Mouse (Mus musculus) T-helper 2 cell (primary cell): ENCODE data around the gene Serpinc1.
"Not testable (repeated sequence)": the region's sequence is repeated elsewhere in the genome, so short reads cannot be mapped to it uniquely, and the experiment has no call there.

Experiments
- in situ Hi-C: fragments of 300-600 bp; cut with MboI, MseI; formaldehyde crosslinking; loops from one replicate; pipeline ENCODE4 v1.15.1; 2025; ENCODE audit warnings: high pct_unique_total_duplicates

Gene Serpinc1

GRCm38 (mm10) chr1:160978071-160978735, at the start of gene Serpinc1:
Gene Serpinc1, plus strand, starts transcription at chr1:160978585.
- in situ Hi-C loops: no loop called here

- in situ Hi-C loops: loop anchor here (5.0 kb wide), 1 partner anchor 519 kb away; no protein-coding TSS in a partner anchor
Measured at GRCm38 (mm10) chr1:160931320-160931719, 47.1 kb upstream of the Serpinc1 start.

GRCm38 (mm10) chr1:160933896-160934482, 44.4 kb upstream of the Serpinc1 start:
- in situ Hi-C loops: loop anchor here (5.0 kb wide), 1 partner anchor 522 kb away; no protein-coding TSS in a partner anchor

GRCm38 (mm10) chr1:160935551-160935950, 42.8 kb upstream of the Serpinc1 start:
- in situ Hi-C loops: no loop called here

GRCm38 (mm10) chr1:160963199-160963598, 15.2 kb upstream of the Serpinc1 start:
- in situ Hi-C loops: no loop called here

- in situ Hi-C loops: no loop called here
Measured at GRCm38 (mm10) chr1:160967268-160967667, 11.1 kb upstream of the Serpinc1 start.

- in situ Hi-C loops: no loop called here
Measured at GRCm38 (mm10) chr1:160968643-160969042, 9.7 kb upstream of the Serpinc1 start.

- in situ Hi-C loops: no loop called here
Measured at GRCm38 (mm10) chr1:160980021-160980420, 1.6 kb downstream of the Serpinc1 start.

- in situ Hi-C loops: no loop called here
Measured at GRCm38 (mm10) chr1:160980537-160981234, 2.3 kb downstream of the Serpinc1 start.

GRCm38 (mm10) chr1:160981337-160981736, 3.0 kb downstream of the Serpinc1 start:
- in situ Hi-C loops: no loop called here

- in situ Hi-C loops: no loop called here
Measured at GRCm38 (mm10) chr1:160982887-160983286, 4.5 kb downstream of the Serpinc1 start.

GRCm38 (mm10) chr1:160984731-160985130, 6.3 kb downstream of the Serpinc1 start:
- in situ Hi-C loops: not testable (repeated sequence)

GRCm38 (mm10) chr1:160985477-160985876, 7.1 kb downstream of the Serpinc1 start:
- in situ Hi-C loops: no loop called here

- in situ Hi-C loops: no loop called here
Measured at GRCm38 (mm10) chr1:160986881-160987635, 8.7 kb downstream of the Serpinc1 start.

GRCm38 (mm10) chr1:160989395-160989794, 11.0 kb downstream of the Serpinc1 start:
- in situ Hi-C loops: no loop called here

GRCm38 (mm10) chr1:160993851-160994250, 15.5 kb downstream of the Serpinc1 start:
- in situ Hi-C loops: no loop called here

GRCm38 (mm10) chr1:161004942-161005341, 26.6 kb downstream of the Serpinc1 start:
- in situ Hi-C loops: no loop called here

- in situ Hi-C loops: no loop called here
Measured at GRCm38 (mm10) chr1:161005526-161005925, 27.1 kb downstream of the Serpinc1 start.

GRCm38 (mm10) chr1:161006471-161006870, 28.1 kb downstream of the Serpinc1 start:
- in situ Hi-C loops: no loop called here

GRCm38 (mm10) chr1:161008038-161008437, 29.7 kb downstream of the Serpinc1 start:
- in situ Hi-C loops: no loop called here

GRCm38 (mm10) chr1:161010436-161010835, 32.1 kb downstream of the Serpinc1 start:
- in situ Hi-C loops: no loop called here

- in situ Hi-C loops: no loop called here
Measured at GRCm38 (mm10) chr1:161016378-161016777, 38.0 kb downstream of the Serpinc1 start.
